Mouse (Mus musculus) MEL (cell line): ENCODE data around the gene Eef2k.

Experiments used
- CTCF ChIP-seq, 3 experiments: IDR thresholded peaks in 2 of 3; conservative IDR thresholded peaks in 1 of 3; 2 replicates each; pipeline ENCODE4 v1.5.1; 2011 to 2012; ENCODE audit warnings: low read length in 3 of 3, low read depth in 2 of 3, mild to moderate bottlenecking in 2 of 3, improper control_type of control experiment in 1 of 3, inconsistent platforms in 1 of 3, mixed read lengths in 1 of 3, moderate library complexity in 1 of 3; ENCODE audit not compliant: control insufficient read depth in 1 of 3, insufficient read depth in 1 of 3, poor library complexity in 1 of 3, severe bottlenecking in 1 of 3
- ELF1 ChIP-seq: IDR thresholded peaks from 2 replicates; pipeline ENCODE4 v1.6.1; 2014; ENCODE audit warnings: low read depth, mild to moderate bottlenecking, inconsistent platforms, low read length, improper control_type of control experiment, moderate library complexity
- HCFC1 ChIP-seq: IDR thresholded peaks from 2 replicates; pipeline ENCODE4 v1.6.1; 2012; ENCODE audit warnings: low read depth, mild to moderate bottlenecking, inconsistent platforms, low read length, improper control_type of control experiment, moderate library complexity
- JUND ChIP-seq: IDR thresholded peaks from 2 replicates; pipeline ENCODE4 v1.6.1; 2011; ENCODE audit warnings: low read depth, mild to moderate bottlenecking, improper control_type of control experiment, low read length
- KAT2A ChIP-seq: conservative IDR thresholded peaks from 2 replicates; pipeline ENCODE4 v1.6.1; 2012; ENCODE audit warnings: low read depth, low read length, improper control_type of control experiment, inconsistent platforms
- MAX ChIP-seq: IDR thresholded peaks from 2 replicates; pipeline ENCODE4 v1.6.1; 2011; ENCODE audit warnings: low read length, improper control_type of control experiment
- MEF2A ChIP-seq: IDR thresholded peaks from 2 replicates; pipeline ENCODE4 v1.6.1; 2014; ENCODE audit warnings: low read depth, mild to moderate bottlenecking, inconsistent platforms, low read length, improper control_type of control experiment; ENCODE audit not compliant: poor library complexity, insufficient replicate concordance, severe bottlenecking; ENCODE audit errors: extremely low read depth
- NRF1 ChIP-seq: IDR thresholded peaks from 2 replicates; pipeline ENCODE4 v1.6.1; 2014; ENCODE audit warnings: low read depth, mild to moderate bottlenecking, inconsistent platforms, low read length, improper control_type of control experiment, moderate library complexity; ENCODE audit not compliant: poor library complexity, insufficient read depth, severe bottlenecking
- POLR2A ChIP-seq, 2 experiments: IDR thresholded peaks; 2 replicates each; pipeline ENCODE4 v1.6.1; 2011 to 2012; ENCODE audit warnings: low read length in 2 of 2, mild to moderate bottlenecking in 2 of 2, control low read depth in 1 of 2, improper control_type of control experiment in 1 of 2, low read depth in 1 of 2, moderate library complexity in 1 of 2; ENCODE audit not compliant: control insufficient read depth in 1 of 2, insufficient read depth in 1 of 2, poor library complexity in 1 of 2
- POLR2AphosphoS2 ChIP-seq: IDR thresholded peaks from 2 replicates; pipeline ENCODE4 v1.6.1; 2011; ENCODE audit warnings: low read length, improper control_type of control experiment
- RAD21 ChIP-seq: IDR thresholded peaks from 2 replicates; pipeline ENCODE4 v1.6.1; 2011; ENCODE audit warnings: mild to moderate bottlenecking, low read depth, low read length, improper control_type of control experiment
- UBTF ChIP-seq: IDR thresholded peaks from 2 replicates; pipeline ENCODE4 v1.6.1; 2012; ENCODE audit warnings: low read depth, mild to moderate bottlenecking, inconsistent platforms, low read length, improper control_type of control experiment, moderate library complexity, borderline replicate concordance; ENCODE audit not compliant: insufficient read depth
- ZMIZ1 ChIP-seq: IDR thresholded peaks from 2 replicates; pipeline ENCODE4 v1.6.1; 2012; ENCODE audit warnings: low read depth, mild to moderate bottlenecking, inconsistent platforms, low read length, improper control_type of control experiment, moderate library complexity

GRCm38 (mm10) chr7:120902931-120903330 is 60.3 kb downstream of the Eef2k start:
- no peak for TF ChIP-seq POLR2A (IDR thresholded peaks at IDR 0.05; ENCODE audit: control insufficient read depth in 1 of 2, insufficient read depth in 1 of 2, low read depth in 1 of 2, low read length in 2 of 2, poor library complexity in 1 of 2)
- TF ChIP-seq POLR2AphosphoS2 = no peak
- TF ChIP-seq JUND = no peak
- TF ChIP-seq CTCF (IDR thresholded peaks at IDR 0.05 in 2 of 3, conservative IDR thresholded peaks at IDR 0.05 in 1 of 3; ENCODE audit: control insufficient read depth in 1 of 3, insufficient read depth in 1 of 3, low read depth in 2 of 3, low read length in 3 of 3, poor library complexity in 1 of 3, severe bottlenecking in 1 of 3) = no peak
- no peak for TF ChIP-seq HCFC1
- TF ChIP-seq NRF1 = no peak
- TF ChIP-seq RAD21 = no peak
- no peak for TF ChIP-seq MEF2A
- TF ChIP-seq ELF1 = no peak
- TF ChIP-seq MAX = no peak
- TF ChIP-seq UBTF = no peak
- no peak for TF ChIP-seq KAT2A
- no peak for TF ChIP-seq ZMIZ1
